ENCODE assay signal across 12 mouse cellular contexts in genomic region chr1:72213954-72214353, GRCm38 (mm10).
"Had no signal": no experiment of that assay in that cellular context is flagged by ENCODE, and none has a peak within 500 bp of the region (broad histone marks: within the 10 kb centered on the region; RNA-seq: fewer than 3 reads in every experiment).

No protein-coding gene starts in this region.

- H3K9me3 ChIP-seq: kidney, embryonic 15.5 days; limb, embryonic 12.5 days; liver, embryonic 13.5 days; midbrain, embryonic 13.5 days; stomach, embryonic 15.5 days had no signal

- H3K4me3 ChIP-seq: kidney, embryonic 15.5 days; limb, embryonic 12.5 days; liver, embryonic 13.5 days; midbrain, embryonic 13.5 days; stomach, embryonic 15.5 days had no signal

- H3K4me2 ChIP-seq: kidney, embryonic 15.5 days; limb, embryonic 12.5 days; liver, embryonic 13.5 days; midbrain, embryonic 13.5 days; stomach, embryonic 15.5 days had no signal

- H3K27ac ChIP-seq: kidney, embryonic 15.5 days; limb, embryonic 12.5 days; liver, embryonic 13.5 days; midbrain, embryonic 13.5 days; stomach, embryonic 15.5 days had no signal

- DNase-seq: kidney, postnatal 14 days; layer of hippocampus, postnatal 36 days; liver; liver, embryonic 13.5 days; right cerebral cortex, postnatal 14 days; thymus, adult 2 months; thymus, postnatal 25 days had no signal

- H3K27me3 ChIP-seq: stomach, embryonic 15.5 days had no signal

- H3K36me3 ChIP-seq: kidney, embryonic 15.5 days; limb, embryonic 12.5 days; liver, embryonic 13.5 days; midbrain, embryonic 13.5 days; stomach, embryonic 15.5 days had no signal

- ATAC-seq: liver, postnatal 0 days; midbrain, embryonic 13.5 days had no signal

- H3K9ac ChIP-seq: kidney, embryonic 15.5 days; limb, embryonic 12.5 days; liver, embryonic 13.5 days; liver, postnatal 0 days; midbrain, embryonic 13.5 days; stomach, embryonic 15.5 days had no signal
